Mouse (Mus musculus) thymus, postnatal 25 days (tissue): ENCODE results near the gene Olfr668.
"Not testable (repeated sequence)": the region's sequence is repeated elsewhere in the genome, so short reads cannot be mapped to it uniquely, and the experiment has no call there.

Experiments
- DNase-seq: peaks from one replicate; pipeline ENCODE4 v3.0.0; 2022

Gene Olfr668

GRCm38 (mm10) chr7:104927957-104928356, at the start of gene Olfr668:
Gene Olfr668, minus strand, starts transcription at chr7:104928057.
- DNase-seq = no peak

GRCm38 (mm10) chr7:104972507-104972906, 44.6 kb upstream of the Olfr668 start:
- DNase-seq = not testable (repeated sequence)

DNA sequence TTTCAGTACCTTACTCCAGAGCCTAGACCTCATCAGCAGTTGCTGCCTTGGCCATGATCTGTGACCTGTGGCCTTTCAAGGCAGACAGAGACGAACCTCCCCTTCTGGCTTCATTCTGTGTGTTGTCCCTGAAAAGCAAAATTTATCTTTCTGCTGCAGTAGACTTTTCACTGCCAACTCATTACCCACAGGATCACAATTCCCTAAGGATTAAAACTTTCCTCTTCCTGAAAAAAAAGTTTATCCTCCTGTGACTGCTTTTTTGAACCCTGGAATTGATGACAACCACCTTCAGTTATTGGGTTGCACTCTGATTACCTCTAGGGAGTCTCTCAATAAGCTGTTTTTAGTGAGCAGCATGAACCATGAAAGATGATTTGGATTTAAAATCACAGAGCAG, 34.7 kb upstream of the Olfr668 start, which contains the start of gene Olfr670:
Olfr670 (minus strand) TSS at position 101 of the 400 bp plus-strand sequence.
- DNase-seq = no peak

GRCm38 (mm10) chr7:104950234-104950633, 22.4 kb upstream of the Olfr668 start:
- not testable (repeated sequence) for DNase-seq

DNA sequence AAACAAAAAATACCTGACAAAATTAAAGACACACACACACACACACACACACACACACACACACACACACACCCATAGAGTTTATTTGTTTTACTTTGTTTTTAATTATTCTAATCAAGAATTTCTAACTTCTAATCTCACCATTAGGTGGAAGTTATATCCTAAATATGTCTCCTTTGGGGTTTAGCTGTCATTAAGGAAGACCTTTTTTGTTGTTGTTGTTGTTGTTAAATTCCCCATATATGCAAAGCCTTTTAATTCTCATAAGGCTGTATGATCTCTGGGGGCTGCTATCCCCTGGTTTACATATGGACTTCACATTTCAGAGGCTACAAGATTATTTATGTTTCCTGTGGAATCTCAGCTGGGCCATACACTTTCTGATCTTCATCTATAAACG, 6.1 kb upstream of the Olfr668 start, which contains the start of gene Olfr669:
Olfr669 (plus strand) TSS at position 301 of the 400 bp plus-strand sequence.
- no peak for DNase-seq

DNA sequence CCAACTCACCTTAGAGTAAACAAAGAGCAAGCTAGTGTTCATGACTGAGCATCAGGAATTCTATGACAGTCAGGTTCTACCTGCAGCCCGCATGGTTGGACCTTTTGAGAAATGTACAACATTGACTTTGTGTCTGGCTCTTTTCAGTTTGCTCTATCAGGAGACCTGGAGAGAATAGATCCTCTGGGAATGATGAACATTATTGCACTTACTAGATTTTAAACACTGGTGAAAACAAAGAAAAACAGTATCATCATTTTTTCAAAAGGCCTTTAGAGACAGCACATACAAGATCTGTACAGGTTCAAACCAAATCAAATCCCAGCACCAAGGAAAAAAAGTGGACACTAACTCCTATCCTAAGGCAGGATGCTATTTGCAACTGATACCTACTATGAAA, 6.5 kb downstream of the Olfr668 start, which contains the start of gene Olfr667:
Olfr667 (minus strand) TSS at position 101 of the 400 bp plus-strand sequence.
- DNase-seq = no peak

DNA sequence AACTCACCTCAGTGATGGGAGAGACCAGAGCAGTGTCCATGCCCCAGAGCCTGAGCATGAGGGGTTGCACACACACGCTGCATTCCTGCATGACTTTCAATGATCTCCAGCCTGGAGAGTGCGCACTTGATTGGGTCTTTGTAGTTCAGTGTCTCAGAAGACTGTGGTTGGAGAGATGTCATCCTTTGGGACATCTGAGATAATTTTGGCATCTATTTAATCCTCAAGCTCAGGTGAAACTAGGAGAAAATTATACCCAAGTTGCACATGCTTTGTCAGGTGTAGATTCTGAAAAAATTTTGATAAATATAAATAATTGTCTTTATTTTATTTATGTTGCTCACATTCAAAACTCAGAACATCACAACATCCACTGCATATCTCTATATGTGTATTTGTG, 32.0 kb downstream of the Olfr668 start, which contains the start of gene Olfr666:
Olfr666 (minus strand) TSS at position 101 of the 400 bp plus-strand sequence.
- DNase-seq = no peak

- no peak for DNase-seq
Observed at GRCm38 (mm10) chr7:104877731-104878130, 50.1 kb downstream of the Olfr668 start, which contains the start of gene Olfr665. Gene Olfr665, plus strand, starts transcription at chr7:104878031.
